Mouse (Mus musculus) ovary, postnatal 36 days (tissue): ENCODE measurements at regions not wholly inside any gene's neighbourhood (a gene's known extent, or its start where the extent isn't known, plus 50 kb on each side); places are given as distances from the start of the nearest gene placed in this dataset.

Source experiments
- DNase-seq: peaks from one replicate; pipeline ENCODE4 v3.0.0; 2022; ENCODE audit warnings: low spot score, mixed read lengths

- DNase-seq = no peak
Measured at GRCm38 (mm10) chr16:53011847-53012246, 558.0 kb upstream of the Alcam start.

GRCm38 (mm10) chr16:52988852-52989397, 535.1 kb upstream of the Alcam start:
- DNase-seq = no peak

GRCm38 (mm10) chr16:52984336-52984735, 530.5 kb upstream of the Alcam start:
- no peak for DNase-seq

- DNase-seq = no peak
Measured at GRCm38 (mm10) chr16:52980995-52981394, 527.1 kb upstream of the Alcam start.

- DNase-seq = no peak
Measured at GRCm38 (mm10) chr16:52972811-52973210, 518.9 kb upstream of the Alcam start.

- DNase-seq = no peak
Measured at GRCm38 (mm10) chr16:52947679-52948078, 493.8 kb upstream of the Alcam start.

- no peak for DNase-seq
Measured at GRCm38 (mm10) chr16:52934749-52935148, 480.9 kb upstream of the Alcam start.

GRCm38 (mm10) chr16:52931978-52932377, 478.1 kb upstream of the Alcam start:
- DNase-seq = no peak

GRCm38 (mm10) chr16:52892467-52893255, 438.8 kb upstream of the Alcam start:
- DNase-seq = no peak

GRCm38 (mm10) chr16:52879463-52880114, 425.7 kb upstream of the Alcam start:
- no peak for DNase-seq

GRCm38 (mm10) chr16:52867833-52868232, 414.0 kb upstream of the Alcam start:
- DNase-seq = no peak

- DNase-seq = no peak
Measured at GRCm38 (mm10) chr16:52863554-52863953, 409.7 kb upstream of the Alcam start.

- DNase-seq = no peak
Measured at GRCm38 (mm10) chr16:52861263-52861662, 407.4 kb upstream of the Alcam start.

- no peak for DNase-seq
Measured at GRCm38 (mm10) chr16:52858441-52859209, 404.8 kb upstream of the Alcam start.

- DNase-seq = no peak
Measured at GRCm38 (mm10) chr16:52851129-52851528, 397.3 kb upstream of the Alcam start.

GRCm38 (mm10) chr16:52818976-52819375, 365.1 kb upstream of the Alcam start:
- no peak for DNase-seq

GRCm38 (mm10) chr16:52811219-52811618, 357.3 kb upstream of the Alcam start:
- no peak for DNase-seq

GRCm38 (mm10) chr16:52804365-52804764, 350.5 kb upstream of the Alcam start:
- DNase-seq = no peak

- no peak for DNase-seq
Measured at GRCm38 (mm10) chr16:52799715-52800392, 346.0 kb upstream of the Alcam start.

- DNase-seq = no peak
Measured at GRCm38 (mm10) chr16:52795184-52795583, 341.3 kb upstream of the Alcam start.

GRCm38 (mm10) chr16:52789946-52790345, 336.1 kb upstream of the Alcam start:
- no peak for DNase-seq

GRCm38 (mm10) chr16:52747744-52748143, 293.9 kb upstream of the Alcam start:
- no peak for DNase-seq
